Mouse (Mus musculus) heart, postnatal 36 days (tissue): ENCODE measurements around the gene Blnk. TPM values are rescaled to one million over a fixed set of nuclear protein-coding genes. Genes with fewer than 3 reads are reported as not detected.

Experiments
- DNase-seq, 2 experiments: peaks; one replicate each; pipeline ENCODE4 v3.0.0; 2021 to 2022
- intact Hi-C: fragments of 180-260 bp; cut with DNase I; formaldehyde crosslinking; loops from one replicate; pipeline ENCODE4 v1.15.1; 2025
- total RNA-seq, 2 experiments: library from RNA; stranded (reverse); gene quantifications; 2 replicates each; pipeline ENCODE4 v1.2.3; 2021

Gene Blnk
- total RNA-seq, 2 experiments from 2014 or later = 1.6 to 2.0 TPM

- DNase-seq = no peak
- intact Hi-C loops = no loop called here
Measured at GRCm38 (mm10) chr19:41003694-41004315, 9.5 kb upstream of the Blnk start.

GRCm38 (mm10) chr19:40999569-40999968, 5.2 kb upstream of the Blnk start:
- no peak for DNase-seq
- intact Hi-C loops = no loop called here

DNA sequence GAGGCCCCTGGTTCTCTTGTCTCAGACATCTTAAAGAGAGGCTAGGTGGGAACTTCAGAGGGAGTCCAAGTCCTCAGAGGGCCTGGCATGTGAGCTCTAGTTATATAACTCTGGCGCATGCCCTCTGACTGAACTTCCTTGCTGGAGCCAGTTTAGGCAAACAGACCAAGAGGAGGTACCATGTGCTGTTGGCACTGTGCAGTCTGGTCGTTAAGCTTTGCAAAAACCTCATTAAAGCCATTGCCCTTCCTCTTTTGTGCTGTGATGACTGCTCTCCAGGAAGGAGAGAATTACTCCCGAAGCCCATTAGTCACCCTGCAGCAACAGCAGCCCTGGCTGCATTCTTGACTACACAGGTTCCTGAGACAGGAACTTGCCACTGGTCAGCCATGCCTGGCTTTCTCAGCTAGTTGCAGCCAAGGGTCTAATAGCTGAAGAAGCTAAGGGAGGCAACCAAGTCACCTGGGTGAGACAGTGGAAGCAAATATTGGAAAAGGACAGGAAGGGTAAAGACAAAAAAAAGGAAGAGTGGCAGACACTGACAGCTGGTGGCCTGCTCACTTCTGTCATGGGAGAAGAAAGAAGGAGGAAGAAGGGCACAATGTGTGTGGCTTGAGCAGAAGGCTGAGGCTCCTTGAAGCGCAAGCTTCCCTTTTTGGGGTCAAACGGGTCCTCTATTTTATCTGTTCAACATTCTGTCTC, 4.3 kb upstream of the Blnk start:
- intact Hi-C loops = no loop called here
- peak in 1 of 2 experiments; percentile 13 for DNase-seq

DNA sequence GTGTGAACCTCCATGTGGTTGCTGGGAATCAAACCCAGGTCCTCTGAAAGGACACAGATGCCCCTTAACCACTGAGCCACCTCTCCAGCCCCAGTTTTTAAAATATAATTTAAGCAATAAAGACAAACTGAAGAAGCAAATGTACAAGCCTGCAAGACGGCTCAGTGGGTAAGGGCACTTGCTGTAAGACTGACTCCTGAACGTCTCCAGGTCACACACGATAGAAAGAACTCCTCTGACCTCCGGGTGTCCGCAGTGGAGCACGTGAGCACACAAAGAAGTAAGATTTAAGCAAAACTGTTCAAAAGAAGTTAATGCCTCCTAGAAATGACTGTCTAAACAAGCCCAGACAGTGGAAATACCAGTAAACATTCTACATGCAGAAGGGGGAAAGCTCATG, 2.4 kb upstream of the Blnk start:
- intact Hi-C loops = no loop called here
- DNase-seq = no peak

DNA sequence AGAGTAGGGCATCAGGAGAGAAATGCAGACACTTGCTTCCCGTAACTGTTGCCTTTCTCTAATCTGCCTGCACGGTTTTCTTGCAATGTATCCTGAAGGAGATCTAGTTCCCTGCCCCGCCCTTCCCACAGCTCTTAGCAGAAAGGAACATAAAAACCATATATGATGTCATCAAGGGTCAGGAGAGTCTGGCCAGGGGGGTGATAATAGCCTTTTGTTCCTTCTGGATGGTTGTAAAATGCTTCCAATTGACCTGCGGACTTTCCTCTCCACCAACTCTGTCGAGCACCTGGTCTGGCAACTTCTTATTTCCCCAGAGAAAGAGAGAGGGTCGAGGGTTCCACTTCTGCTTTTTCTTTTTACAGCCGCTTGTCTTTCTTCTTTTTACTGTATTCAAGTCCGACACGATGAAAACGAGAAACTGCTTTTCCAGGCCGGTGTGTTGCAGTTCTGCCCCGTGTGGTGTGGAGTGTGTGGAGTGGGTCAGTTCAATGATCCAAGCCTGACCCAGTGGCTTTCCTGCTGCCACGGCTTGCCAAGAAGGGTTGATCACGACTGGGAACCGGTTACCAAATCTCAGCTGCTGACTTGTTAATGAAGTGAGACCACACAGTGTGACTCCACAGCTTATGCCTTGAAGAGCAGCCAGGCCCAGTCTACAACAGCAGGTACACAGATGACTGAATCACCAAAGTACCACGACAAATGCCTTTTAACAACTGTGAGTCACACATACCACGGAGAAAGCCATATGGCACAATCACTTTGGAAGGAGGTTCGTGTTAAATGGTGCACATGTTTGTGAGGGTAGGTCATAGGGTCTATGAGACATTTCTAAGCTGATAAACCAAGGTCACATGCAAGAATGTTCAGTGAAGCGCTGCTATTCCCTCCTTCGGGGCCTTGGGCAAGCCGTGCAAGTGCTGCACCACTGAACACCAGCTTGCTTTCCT, 1.4 kb upstream of the Blnk start:
- no peak for DNase-seq
- intact Hi-C loops = no loop called here

- intact Hi-C loops = no loop called here
- no peak for DNase-seq
Measured at GRCm38 (mm10) chr19:40994911-40995310, 576 bp upstream of the Blnk start.

DNA sequence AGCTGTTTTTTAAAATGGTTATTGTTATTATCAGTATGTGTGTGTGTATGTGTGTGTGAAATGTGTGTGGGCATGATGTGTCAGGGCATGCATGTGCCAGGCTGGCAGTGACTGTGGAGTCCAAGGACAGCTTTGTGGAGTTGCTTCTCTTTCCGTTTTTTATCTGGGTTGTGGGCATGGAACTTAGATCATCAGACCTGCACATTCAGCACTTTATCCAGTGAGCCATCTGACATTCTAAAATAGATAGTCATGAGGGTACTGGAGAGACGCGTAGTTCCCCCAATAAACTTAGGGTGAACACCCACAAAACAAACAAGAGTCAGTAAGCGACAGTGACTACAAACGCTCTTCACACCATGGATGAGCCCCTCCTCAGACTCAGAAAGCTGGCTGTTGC, 979 bp downstream of the Blnk start:
- intact Hi-C loops = no loop called here
- DNase-seq = no peak

DNA sequence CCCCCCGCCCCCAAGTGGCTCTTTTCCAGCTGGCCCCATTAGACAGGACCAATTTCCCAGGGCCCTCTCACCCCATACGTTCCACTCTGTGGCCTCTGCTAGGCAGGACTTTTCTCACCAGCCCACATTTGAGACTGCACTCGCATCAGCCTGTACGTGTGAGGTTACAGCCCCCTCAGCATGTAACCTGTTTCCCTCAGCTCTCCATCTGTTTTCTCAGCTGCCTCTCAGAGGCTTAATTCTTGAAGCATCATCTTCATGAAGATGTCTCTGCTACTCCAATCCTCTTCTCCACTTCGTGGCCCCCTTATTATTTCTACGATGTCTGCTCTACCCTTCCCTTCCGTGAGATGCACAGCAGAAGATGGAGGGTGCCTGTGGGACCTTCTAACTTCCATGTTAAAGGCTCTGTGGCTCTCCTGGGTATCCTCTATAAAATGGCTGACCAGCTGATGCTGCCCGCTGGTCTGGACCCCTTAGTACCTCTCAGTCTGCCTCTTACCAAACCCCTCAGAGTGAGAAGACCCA, 1.8 kb downstream of the Blnk start:
- no peak for DNase-seq
- intact Hi-C loops = no loop called here

DNA sequence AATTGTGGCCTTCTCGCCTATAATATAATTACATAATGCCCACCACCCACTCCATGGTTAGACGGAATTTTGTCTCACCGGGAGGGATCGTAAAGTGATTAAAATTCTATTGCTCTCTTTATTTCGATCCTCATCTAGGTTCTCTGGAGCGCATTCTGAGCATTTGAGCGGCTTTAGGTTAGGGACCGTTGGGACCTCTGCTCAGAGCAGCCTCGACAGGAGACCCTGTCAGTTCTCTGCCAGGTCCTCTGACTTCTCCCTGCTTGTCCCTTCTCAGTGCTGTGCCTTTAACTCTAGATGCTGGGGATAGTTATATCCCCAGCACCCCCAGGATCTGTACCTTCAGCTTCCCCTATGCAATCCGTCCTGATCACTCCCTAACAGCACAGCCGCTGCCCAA, 2.2 kb downstream of the Blnk start:
- no peak for DNase-seq
- intact Hi-C loops = no loop called here

GRCm38 (mm10) chr19:40991626-40992025, 2.7 kb downstream of the Blnk start:
- no peak for DNase-seq
- intact Hi-C loops = no loop called here

DNA sequence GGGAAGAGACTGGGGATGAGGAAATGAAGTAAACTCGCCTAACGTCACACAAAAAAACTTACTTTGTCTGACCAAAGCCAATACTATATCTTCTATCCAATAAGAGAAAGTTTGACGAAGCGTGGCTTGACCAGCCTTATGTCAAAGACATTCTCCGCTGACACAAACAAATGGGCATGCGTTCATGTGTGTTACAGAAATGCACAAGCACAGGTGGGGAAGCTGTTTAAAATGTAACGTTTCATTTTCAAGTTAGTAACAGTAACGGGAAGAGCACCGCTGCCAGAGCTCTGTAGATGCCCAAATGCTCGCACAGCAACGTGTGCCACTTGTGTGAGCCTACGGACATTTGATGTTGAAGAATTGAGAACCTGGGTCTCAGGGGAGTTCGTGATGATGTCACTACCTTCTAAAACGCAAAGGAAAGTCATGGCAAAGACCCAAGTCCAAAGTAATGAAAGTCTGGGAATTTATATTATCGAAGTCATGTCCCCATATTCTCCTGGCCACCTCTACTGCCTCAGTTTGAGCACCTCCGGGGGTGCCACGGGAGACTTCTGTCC, 3.5 kb downstream of the Blnk start:
- no peak for DNase-seq

GRCm38 (mm10) chr19:40989961-40990600, 4.3 kb downstream of the Blnk start:
- intact Hi-C loops = no loop called here

More for the DNA sequence above, 3.5 kb downstream of the Blnk start:
- intact Hi-C loops = no loop called here

DNA sequence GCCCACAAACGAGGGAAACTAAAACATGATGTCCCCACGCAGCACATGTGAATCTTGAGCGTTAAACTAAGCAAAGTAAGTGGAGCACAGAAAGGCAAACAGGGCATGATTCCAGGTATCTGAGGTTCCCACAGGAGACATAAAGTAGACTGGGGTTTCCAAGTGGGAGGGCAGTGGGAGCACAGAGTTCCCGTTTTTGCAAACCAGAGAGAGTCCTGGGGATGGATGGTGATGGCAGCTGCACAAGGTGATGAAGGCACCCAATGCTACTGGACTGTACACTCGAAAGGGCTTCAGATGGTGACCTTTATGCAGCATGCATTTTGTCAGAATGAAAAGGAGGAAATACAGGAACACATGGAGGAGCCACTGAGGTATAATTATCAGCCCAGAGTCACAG, 5.5 kb downstream of the Blnk start:
- DNase-seq = no peak
- intact Hi-C loops = no loop called here

More at GRCm38 (mm10) chr19:40989961-40990600, 4.3 kb downstream of the Blnk start:
- DNase-seq = no peak

DNA sequence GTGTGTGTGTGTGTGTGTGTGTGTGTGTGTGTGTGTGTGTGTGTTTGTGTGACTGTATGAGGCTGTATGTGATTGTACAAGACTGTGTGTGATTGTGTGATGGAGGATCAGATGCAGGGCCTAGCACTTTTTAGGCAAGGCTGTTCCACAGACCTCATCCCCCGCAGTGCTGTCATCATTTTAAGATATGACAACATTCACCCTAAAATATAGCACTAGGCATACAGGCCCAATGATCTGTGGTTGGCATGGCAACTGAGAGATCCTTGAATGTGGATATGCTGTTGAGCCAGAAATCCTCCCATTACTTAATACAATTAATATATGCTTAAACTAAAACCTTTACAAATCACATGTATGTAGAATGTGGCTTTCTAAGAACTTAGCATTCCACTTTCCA, 9.8 kb downstream of the Blnk start:
- intact Hi-C loops = no loop called here
- DNase-seq = no peak

DNA sequence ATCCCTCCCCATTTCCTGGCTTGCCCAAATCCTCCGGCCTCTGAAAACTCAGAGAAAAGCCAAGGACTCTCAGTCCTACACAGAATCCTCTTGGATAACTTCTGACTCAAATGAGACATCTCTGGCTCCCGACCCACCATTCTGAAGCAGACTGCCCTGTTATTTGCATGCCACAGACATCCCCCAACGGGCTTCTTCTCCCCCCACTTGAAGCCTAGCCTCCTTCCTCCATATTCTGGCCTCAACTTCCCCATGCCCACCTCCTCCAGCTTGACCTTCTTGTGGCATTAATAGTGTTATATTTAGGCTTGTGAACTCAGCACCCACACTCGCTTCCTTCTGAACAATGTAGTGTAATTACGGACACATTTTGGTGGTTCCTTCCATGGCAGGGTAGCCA, 13.7 kb downstream of the Blnk start:
- no peak for DNase-seq
- intact Hi-C loops = no loop called here

GRCm38 (mm10) chr19:40978026-40978425, 16.3 kb downstream of the Blnk start:
- intact Hi-C loops = no loop called here

DNA sequence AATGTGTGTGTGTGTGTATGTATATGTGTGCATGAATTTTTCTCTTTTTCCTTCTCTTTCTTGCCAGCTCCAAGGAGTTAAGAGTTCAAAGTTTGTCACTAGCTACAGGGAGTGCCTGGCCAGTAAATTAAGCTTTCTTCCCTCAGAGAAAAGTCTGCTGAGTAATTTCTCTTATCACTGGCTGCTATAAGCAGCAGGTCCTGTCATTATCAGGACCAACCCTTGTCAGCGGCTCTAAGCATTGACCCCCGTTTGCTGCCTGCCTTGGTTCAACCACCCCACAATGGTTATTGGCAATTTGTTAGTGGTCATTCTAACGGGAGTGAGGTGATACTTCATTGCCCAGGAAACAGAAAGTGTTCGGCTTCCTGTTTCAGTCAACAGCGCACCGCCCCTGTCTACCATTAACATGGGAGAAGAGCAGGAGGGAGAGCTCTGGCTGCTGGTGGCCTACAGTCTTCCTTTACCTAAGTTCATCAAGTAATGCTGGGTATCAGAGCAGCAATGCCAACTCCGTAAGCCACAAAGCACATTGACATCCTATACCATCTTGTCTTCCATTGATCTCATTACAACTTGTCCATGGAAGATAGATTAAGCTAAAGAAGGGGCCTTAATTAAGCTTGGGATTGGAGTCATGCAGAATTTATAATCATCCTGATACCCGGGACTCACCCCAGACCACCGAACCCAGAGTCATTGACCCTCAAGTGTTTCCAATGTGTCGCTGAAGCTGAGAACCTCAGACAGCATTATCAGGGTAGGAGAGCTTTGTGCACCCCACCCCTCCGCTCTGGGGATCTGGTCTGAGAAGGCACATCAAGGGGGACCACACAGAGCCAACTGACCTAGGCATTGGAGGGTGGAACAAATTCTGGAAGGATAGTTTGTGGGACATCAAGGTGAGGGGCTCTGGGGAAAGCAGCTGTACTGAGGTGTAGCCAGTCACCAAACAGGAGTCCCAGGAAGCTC, 17.1 kb downstream of the Blnk start:
- DNase-seq = no peak
- intact Hi-C loops = no loop called here

More at GRCm38 (mm10) chr19:40978026-40978425, 16.3 kb downstream of the Blnk start:
- DNase-seq = no peak

GRCm38 (mm10) chr19:40971273-40971914, 22.9 kb downstream of the Blnk start:
- DNase-seq = no peak
- intact Hi-C loops = no loop called here

GRCm38 (mm10) chr19:40970775-40971174, 23.6 kb downstream of the Blnk start:
- DNase-seq = no peak
- intact Hi-C loops = no loop called here
